Mouse (Mus musculus): ENCODE data around the gene Med12l.
"Not testable (repeated sequence)": the region's sequence is repeated elsewhere in the genome, so short reads cannot be mapped to it uniquely, and the experiment has no call there.

Gene Med12l

GRCm38 (mm10) chr3:59022971-59023370 is 17.3 kb downstream of the Med12l start:
- no peak for DNase-seq (ENCODE audit: low read depth)

DNA sequence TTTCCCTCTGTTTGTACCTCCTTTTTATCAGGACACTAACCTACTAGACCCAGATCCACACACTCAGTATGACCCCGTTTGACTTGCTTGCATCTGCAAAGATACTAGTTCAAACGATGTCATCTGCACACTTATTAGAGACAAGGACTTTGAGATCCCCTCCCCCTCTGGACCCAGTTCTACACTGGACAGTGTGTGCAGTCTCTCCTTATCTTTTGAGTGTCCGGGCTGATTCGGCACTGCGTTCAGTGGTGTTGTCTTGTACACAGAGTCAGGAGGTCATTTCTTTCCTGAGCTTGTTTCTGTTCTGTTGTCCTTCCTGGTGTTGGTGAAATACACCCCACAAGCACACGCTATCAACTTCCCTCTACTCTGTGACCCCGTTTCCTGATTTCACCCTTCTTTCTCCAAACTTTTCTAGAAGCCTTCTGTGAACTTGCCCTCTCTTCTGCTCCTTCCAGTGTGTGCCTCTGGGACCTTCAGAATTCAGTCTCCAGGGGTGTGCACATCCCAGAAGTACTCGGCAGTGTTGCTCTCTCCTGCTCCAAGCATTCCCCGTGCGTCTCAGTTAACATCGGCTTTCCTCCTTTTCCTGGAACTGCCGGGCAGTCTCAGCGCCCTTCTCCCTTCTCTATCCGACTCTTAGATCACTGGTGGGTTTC is 19.0 kb downstream of the Med12l start:
- no peak for DNase-seq (ENCODE audit: low read depth)

DNA sequence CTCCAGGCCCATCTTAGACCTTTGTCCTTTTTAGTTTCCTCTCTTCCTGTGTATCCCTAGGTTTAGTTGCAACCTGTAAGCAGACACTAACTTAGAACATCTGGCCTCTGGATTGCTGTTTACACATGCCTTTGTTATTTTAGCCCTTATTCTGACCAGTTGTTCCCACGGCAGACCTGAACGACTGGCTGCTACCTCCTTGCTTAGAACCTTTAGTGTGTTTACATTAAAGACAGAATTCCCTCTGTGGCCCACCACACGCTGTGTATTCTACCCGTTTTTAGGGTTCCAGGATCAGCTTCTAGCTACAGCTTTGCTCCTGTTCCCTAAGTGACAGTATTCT is 19.5 kb downstream of the Med12l start:
- DNase-seq (ENCODE audit: low read depth) = no peak

GRCm38 (mm10) chr3:59028696-59029095 is 23.1 kb downstream of the Med12l start:
- no peak for DNase-seq (ENCODE audit: low read depth)

GRCm38 (mm10) chr3:59030986-59031385 is 25.4 kb downstream of the Med12l start:
- DNase-seq (ENCODE audit: low read depth) = no peak

- DNase-seq (ENCODE audit: low read depth) = no peak
These were observed 35.9 kb downstream of the Med12l start for GRCm38 (mm10) chr3:59041487-59041886.

DNA sequence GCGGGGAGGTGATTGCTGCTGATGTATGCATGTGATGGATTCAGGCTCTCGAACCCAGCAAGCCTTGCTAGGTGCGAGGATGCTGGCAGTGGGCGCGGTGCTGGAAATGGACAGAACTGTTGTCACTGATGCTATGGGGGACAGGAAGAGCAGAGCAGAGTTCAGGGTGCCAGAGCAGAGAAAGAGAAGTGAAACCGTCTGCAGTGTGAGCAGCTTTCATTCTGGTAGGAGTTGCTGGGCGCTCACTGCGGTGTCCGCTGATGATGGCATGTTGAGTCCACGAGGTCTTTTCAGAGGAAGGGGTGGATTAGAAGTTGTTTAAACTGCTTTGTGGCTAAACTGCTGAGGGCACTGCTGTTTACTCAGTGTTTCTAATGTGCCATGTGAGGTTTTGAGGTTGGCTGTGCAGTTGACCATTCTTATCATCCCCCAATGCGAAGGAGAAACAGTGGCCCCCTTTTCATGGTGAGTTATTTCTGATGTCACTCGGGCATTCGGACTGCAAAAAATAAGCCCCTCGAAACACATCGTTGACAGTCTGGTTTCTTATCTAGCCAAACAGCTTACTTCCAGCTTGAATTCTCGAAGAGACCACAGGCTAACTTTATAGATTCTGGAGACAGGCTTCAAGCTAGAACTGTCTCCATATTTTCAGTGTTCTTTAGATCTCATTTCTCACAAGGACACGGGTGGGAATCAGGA is 49.4 kb downstream of the Med12l start:
- DNase-seq (ENCODE audit: low read depth) = no peak

DNA sequence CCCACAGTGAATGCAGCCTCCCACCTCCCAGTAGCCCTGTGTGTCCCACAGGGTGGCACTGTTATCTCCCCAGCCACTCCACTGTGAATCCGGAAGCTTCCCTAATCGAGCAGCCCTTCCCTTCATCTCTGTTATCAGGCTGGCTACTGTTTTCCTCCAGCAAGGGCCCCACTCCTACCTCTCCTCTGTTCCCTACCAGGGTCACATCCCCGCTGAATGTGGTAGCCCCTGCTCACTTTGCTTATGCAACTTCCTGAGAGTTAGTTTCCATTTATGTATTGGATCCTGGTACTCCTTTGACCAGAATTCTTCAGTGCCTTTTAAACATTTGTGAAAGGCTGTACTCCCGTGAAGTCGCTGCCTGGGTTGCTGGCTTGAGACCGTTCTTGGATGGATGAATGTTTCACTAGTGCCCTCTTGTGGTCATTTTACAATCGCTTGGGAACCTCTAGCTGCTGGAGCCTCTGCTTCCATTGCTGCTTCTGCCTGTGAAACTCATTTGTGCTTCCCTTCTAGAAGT is 53.5 kb downstream of the Med12l start:
- DNase-seq (ENCODE audit: low read depth) = peak; percentile 77

GRCm38 (mm10) chr3:59060131-59060530 is 54.5 kb downstream of the Med12l start:
- no peak for DNase-seq (ENCODE audit: low read depth)

- no peak for DNase-seq (ENCODE audit: low read depth)
These were observed 56.5 kb downstream of the Med12l start for GRCm38 (mm10) chr3:59062141-59062540.

DNA sequence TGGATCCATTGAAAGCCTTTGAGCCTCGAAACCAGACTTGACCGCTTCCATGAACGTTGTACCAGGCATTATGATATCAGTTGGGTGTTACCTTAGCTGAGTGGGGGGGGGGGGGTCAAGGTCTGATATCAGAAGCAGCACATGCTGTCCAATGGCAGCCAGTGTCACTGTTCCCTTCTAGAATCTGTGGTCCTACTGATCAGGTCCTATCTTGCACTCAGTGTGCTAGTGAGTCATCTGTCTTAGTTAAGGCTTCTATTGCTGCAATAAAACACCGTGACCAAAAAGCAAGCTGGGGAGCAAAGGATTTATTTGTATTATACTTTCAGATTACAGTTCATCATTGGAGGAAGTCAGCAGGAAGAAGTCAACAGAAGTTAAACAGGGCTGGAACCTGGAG is 57.8 kb downstream of the Med12l start:
- no peak for DNase-seq (ENCODE audit: low read depth)

- DNase-seq (ENCODE audit: low read depth) = no peak
These were observed 60.3 kb downstream of the Med12l start for GRCm38 (mm10) chr3:59065937-59066336.

DNA sequence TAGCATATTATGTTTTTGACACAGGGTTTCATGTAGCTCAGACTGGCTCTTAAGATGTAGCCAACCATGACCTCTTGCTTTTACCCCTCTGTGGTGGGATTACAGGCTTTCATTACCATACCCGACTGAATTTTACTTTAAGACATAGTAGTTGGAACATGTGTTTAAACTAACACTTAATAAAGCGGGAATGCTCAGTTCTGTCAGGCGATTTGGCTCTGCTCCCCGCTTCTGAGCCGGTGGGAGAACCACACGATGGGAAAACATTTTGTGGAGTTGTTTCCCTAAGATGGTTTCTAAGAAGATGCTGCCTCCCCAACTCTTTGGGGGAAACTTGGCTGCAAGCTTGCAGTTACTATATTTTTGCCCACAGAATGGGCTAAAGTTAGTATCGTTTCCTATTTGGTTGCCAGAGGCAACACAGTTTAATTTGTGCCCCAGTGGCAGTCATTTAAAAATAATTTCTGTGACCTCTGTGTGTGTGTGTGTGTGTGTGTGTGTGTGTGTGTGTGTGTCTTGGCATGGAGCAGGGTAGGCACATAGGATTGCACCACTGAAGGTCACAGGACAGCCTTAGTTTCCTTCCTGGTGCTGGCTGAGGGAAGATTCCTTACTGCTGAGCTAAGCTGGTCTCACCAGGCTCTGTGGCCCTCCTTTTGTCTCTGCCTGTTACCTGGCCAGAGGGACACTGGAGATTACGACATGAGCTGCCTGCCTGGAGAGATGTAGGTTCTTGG is 61.1 kb downstream of the Med12l start:
- DNase-seq (ENCODE audit: low read depth) = no peak

GRCm38 (mm10) chr3:59069071-59069470 is 63.4 kb downstream of the Med12l start:
- not testable (repeated sequence) for DNase-seq (ENCODE audit: low read depth)

DNA sequence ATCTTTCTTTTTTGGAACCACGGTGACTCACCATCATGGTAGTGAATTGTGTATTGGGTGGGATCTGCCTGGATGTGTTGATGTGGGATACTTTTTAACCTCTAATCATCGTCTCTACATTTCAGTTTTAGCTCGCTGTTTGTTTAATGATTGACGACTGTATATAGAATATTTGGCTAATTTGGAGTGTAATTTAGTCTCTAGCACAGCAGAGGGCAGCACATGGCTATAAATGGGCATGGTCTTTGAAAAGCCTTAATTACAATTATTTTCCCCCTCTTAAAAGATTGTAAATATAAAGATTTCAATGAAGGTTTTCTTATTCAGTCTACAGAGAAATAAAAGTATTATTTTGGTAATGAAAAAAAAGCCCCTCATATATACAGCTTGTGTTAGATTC is 71.7 kb downstream of the Med12l start:
- no peak for DNase-seq (ENCODE audit: low read depth)

GRCm38 (mm10) chr3:59078585-59078984 is 73.0 kb downstream of the Med12l start:
- no peak for DNase-seq (ENCODE audit: low read depth)

- DNase-seq (ENCODE audit: low read depth) = peak; percentile 81
These were observed 73.7 kb downstream of the Med12l start for GRCm38 (mm10) chr3:59079327-59079726.

GRCm38 (mm10) chr3:59080293-59080916 is 74.8 kb downstream of the Med12l start:
- no peak for DNase-seq (ENCODE audit: low read depth)

DNA sequence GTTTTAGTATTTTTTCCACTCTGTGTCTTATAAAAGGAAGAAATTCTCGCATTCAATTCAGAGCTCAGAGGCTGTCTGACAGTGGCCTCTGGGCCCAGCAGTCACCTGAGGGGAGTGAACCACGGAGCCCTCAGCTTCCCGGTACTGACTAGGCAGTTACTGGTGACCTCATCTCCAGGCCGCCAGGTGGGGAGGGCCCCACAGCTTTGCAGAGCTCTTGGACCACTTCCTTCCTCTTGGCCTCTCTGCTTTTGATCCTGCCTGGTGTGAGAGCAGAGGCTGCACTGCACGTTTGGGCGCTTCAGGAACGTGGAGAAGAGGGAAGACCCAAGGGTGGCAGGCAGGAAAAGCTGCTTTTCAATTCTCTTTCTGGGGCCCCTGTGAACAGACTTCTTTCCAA is 75.3 kb downstream of the Med12l start:
- peak; percentile 60 for DNase-seq (ENCODE audit: low read depth)

- no peak for DNase-seq (ENCODE audit: low read depth)
These were observed 87.1 kb downstream of the Med12l start for GRCm38 (mm10) chr3:59092702-59093101.

DNA sequence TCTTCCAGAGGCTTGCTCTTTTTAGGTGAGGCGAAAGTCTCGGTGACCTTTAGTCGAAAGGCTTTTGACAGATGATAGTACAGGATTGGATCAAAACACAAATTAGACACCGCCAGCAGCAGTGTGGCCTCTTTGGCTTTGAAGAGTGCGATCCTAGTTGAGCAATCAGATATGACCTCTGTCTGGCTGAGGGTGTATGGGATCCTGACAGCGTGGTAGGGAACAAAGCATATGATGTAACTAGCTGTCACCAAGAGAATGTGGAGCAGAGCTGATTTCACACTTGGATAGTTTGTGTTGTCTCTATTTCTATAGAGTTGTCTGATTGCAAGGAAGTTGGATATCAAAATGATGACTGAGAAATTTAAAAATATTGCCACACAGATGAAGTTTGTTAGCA is 91.8 kb downstream of the Med12l start:
- no peak for DNase-seq (ENCODE audit: low read depth)

DNA sequence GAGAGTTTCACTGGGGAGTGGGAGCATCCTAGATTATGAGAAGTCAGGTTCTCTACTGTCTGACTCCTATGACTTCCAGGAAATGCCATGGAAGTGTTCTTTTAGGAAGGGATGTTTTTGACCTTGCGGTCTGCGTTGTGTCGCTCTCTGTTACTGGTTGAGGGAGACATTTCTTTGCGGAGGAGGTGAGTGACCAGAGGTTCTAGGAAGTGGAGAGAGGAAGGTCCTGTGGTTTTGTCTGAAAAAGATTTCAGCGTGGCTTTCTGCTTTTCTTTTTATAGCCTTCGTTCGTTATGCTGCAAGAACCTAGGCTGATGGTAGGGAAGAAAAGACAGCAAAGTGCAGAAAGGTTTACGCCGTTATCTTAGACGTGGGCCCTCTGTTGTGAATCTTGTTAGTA is 92.9 kb downstream of the Med12l start:
- no peak for DNase-seq (ENCODE audit: low read depth)

Data from c-Kit-positive CD71-negative TER-119-negative erythroid progenitor cells, embryonic 14.5 days (primary cell).